Mouse (Mus musculus) liver, postnatal 0 days (tissue): Measurements from ENCODE around the gene Tbc1d14.

ENCODE experiments used
- CTCF ChIP-seq: sonication (generic); IDR thresholded peaks from 2 replicates; pipeline ENCODE4 v1.5.1; 2016; ENCODE audit warnings: antibody characterized with exemption, low read depth
- EP300 ChIP-seq: IDR thresholded peaks from 2 replicates; pipeline ENCODE4 v1.6.1; 2016; ENCODE audit warnings: antibody characterized with exemption, low read depth, mild to moderate bottlenecking

DNA sequence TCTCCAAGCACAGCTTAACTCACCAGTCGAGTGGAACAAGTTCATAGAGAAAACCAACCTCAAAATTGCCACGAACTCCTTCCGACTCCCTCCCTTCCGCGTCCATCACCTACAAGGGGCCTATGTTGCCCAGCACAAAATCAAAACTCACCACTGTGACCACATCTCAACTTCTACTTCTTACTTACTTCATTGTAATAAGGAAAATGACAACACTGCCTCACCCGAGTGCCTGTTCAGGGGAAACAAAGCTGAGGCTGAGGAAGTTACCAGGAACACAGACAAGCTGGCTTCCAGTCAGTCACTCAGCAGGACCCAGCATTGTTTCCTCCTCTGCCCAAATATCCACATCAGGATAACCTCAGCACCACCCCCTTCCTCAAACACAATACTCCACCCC lies 29.3 kb downstream of the Tbc1d14 start:
- TF ChIP-seq CTCF (no peak), EP300 (no peak)
